Mouse (Mus musculus) midbrain, embryonic 12.5 days (tissue): Measurements from ENCODE around the gene Ctcfl. TPM values are rescaled to one million over a fixed set of nuclear protein-coding genes. Genes with fewer than 3 reads are reported as not detected.
A peak's percentile ranks its signal among the peaks of the same experiment; 100 is the strongest.

Source experiments
- ATAC-seq: fragments of 200-750 bp; cut with Nextera tagmentation; 2 replicates; pipeline ENCODE4 v1.8.0; 2017; ENCODE audit warnings: low read depth, moderate TSS enrichment, moderate library complexity; ENCODE audit not compliant: low FRiP score
- H3K27ac ChIP-seq: fragments of 300-500 bp; sonication (generic); replicated peaks from 2 replicates; pipeline ENCODE4 v1.5.1; 2016; ENCODE audit warnings: mild to moderate bottlenecking
- H3K27me3 ChIP-seq: fragments of 300-500 bp; sonication (generic); 2 replicates; pipeline ENCODE4 v1.6.1; 2016; ENCODE audit warnings: mild to moderate bottlenecking
- H3K36me3 ChIP-seq: fragments of 300-500 bp; sonication (generic); 2 replicates; pipeline ENCODE4 v1.6.1; 2016
- H3K4me1 ChIP-seq: fragments of 300-500 bp; sonication (generic); 2 replicates; pipeline ENCODE4 v1.6.1; 2016
- H3K4me2 ChIP-seq: fragments of 300-500 bp; sonication (generic); replicated peaks from 2 replicates; pipeline ENCODE4 v1.6.1; 2016; ENCODE audit warnings: mild to moderate bottlenecking, moderate library complexity
- H3K4me3 ChIP-seq: fragments of 300-500 bp; sonication (generic); 2 replicates; pipeline ENCODE4 v1.5.1; 2016; ENCODE audit warnings: mild to moderate bottlenecking
- H3K9ac ChIP-seq: fragments of 300-500 bp; sonication (generic); replicated peaks from 2 replicates; pipeline ENCODE4 v1.6.1; 2016; ENCODE audit warnings: mild to moderate bottlenecking, moderate library complexity
- H3K9me3 ChIP-seq: fragments of 300-500 bp; sonication (generic); 2 replicates; pipeline ENCODE4 v1.6.1; 2016; ENCODE audit warnings: mild to moderate bottlenecking
- WGBS: fragments of 180-500 bp; shearing (Covaris S2); methylation state at CpG from one replicate; pipeline ENCODE4 v1.1.7; 2016; 5-methylcytosine and 5-hydroxymethylcytosine counted together
- polyA plus RNA-seq: library from polyadenylated mRNA; unstranded; fragments of >200 nt; fragmentation: Nextera tagmentation; extraction: Ambion mirVana; gene quantifications from 2 replicates; pipeline ENCODE4 v1.2.1, GENCODE M21; 2016

Gene Ctcfl
- polyA plus RNA-seq, 1 experiment from 2014 or later, result not detected

- ATAC-seq, result no peak
- no peak overlapping the region for H3K4me3 ChIP-seq
- H3K36me3 ChIP-seq, result no peaks in the 10 kb centered on the region
- no peaks in the 10 kb centered on the region for H3K9me3 ChIP-seq
- WGBS, result 91% methylated on average over 10 of the region's 10 CpGs
- no peaks in the 10 kb centered on the region for H3K4me1 ChIP-seq
- no peaks in the 10 kb centered on the region for H3K27me3 ChIP-seq
- H3K4me2 ChIP-seq, result no peak overlapping the region
- H3K27ac ChIP-seq, result no peak overlapping the region
- no peak overlapping the region for H3K9ac ChIP-seq
Measured at GRCm38 (mm10) chr2:173155907-173156306, 36.6 kb upstream of the Ctcfl start.

GRCm38 (mm10) chr2:173154962-173155361, 35.6 kb upstream of the Ctcfl start:
- ATAC-seq, result no peak

GRCm38 (mm10) chr2:173154513-173154912, 35.2 kb upstream of the Ctcfl start:
- no peak overlapping the region for H3K9ac ChIP-seq
- no peaks in the 10 kb centered on the region for H3K9me3 ChIP-seq
- no peak overlapping the region for H3K27ac ChIP-seq
- H3K4me1 ChIP-seq, result no peaks in the 10 kb centered on the region
- H3K27me3 ChIP-seq, result no peaks in the 10 kb centered on the region
- no peak overlapping the region for H3K4me3 ChIP-seq
- H3K4me2 ChIP-seq, result no peak overlapping the region
- ATAC-seq, result no peak
- H3K36me3 ChIP-seq, result no peaks in the 10 kb centered on the region
- WGBS, result 90% methylated on average over 13 of the region's 13 CpGs

More at GRCm38 (mm10) chr2:173154962-173155361, 35.6 kb upstream of the Ctcfl start:
- Histone ChIP-seq H3K27me3 (no peaks in the 10 kb centered on the region), H3K4me2 (no peak overlapping the region), H3K9me3 (no peaks in the 10 kb centered on the region), H3K36me3 (no peaks in the 10 kb centered on the region), H3K27ac (no peak overlapping the region), H3K4me3 (no peak overlapping the region), H3K4me1 (no peaks in the 10 kb centered on the region), H3K9ac (no peak overlapping the region)
- 91% methylated on average over 14 of the region's 14 CpGs for WGBS

GRCm38 (mm10) chr2:173153266-173153665, 33.9 kb upstream of the Ctcfl start:
- H3K9me3 ChIP-seq, result no peaks in the 10 kb centered on the region
- no peak overlapping the region for H3K27ac ChIP-seq
- H3K36me3 ChIP-seq, result no peaks in the 10 kb centered on the region
- H3K4me2 ChIP-seq, result no peak overlapping the region
- no peak overlapping the region for H3K4me3 ChIP-seq
- no peak overlapping the region for H3K9ac ChIP-seq
- H3K4me1 ChIP-seq, result no peaks in the 10 kb centered on the region
- 89% methylated on average over 10 of the region's 10 CpGs for WGBS
- no peak for ATAC-seq
- H3K27me3 ChIP-seq, result no peaks in the 10 kb centered on the region

GRCm38 (mm10) chr2:173152436-173153151, 33.3 kb upstream of the Ctcfl start, which contains the start of gene Pck1:
TSS of gene Pck1 (plus strand) at chr2:173153048.
- H3K4me3 ChIP-seq, result no peak within 1 kb of the TSS
- ATAC-seq, result no peak
- H3K9ac ChIP-seq, result no peak within 1 kb of the TSS
- WGBS, result 88% methylated on average over 13 of the region's 13 CpGs
- H3K36me3 ChIP-seq, result no peaks in the 10 kb centered on the region
- H3K27ac ChIP-seq, result no peak within 1 kb of the TSS
- no peaks in the 10 kb centered on the region for H3K4me1 ChIP-seq
- no peaks in the 10 kb centered on the region for H3K27me3 ChIP-seq
- no peaks in the 10 kb centered on the region for H3K9me3 ChIP-seq
- H3K4me2 ChIP-seq, result no peak within 1 kb of the TSS

- Histone ChIP-seq H3K4me2 (no peak overlapping the region), H3K9me3 (no peaks in the 10 kb centered on the region), H3K27ac (no peak overlapping the region), H3K4me1 (no peaks in the 10 kb centered on the region), H3K9ac (no peak overlapping the region), H3K4me3 (no peak overlapping the region), H3K36me3 (no peaks in the 10 kb centered on the region), H3K27me3 (no peaks in the 10 kb centered on the region)
- WGBS, result 85% methylated on average over 7 of the region's 7 CpGs
- no peak for ATAC-seq
Measured at GRCm38 (mm10) chr2:173151784-173152284, 32.5 kb upstream of the Ctcfl start.

GRCm38 (mm10) chr2:173151352-173151751, 32.0 kb upstream of the Ctcfl start:
- no peak for ATAC-seq
- Histone ChIP-seq H3K4me3 (no peak overlapping the region), H3K27me3 (no peaks in the 10 kb centered on the region), H3K4me1 (no peaks in the 10 kb centered on the region), H3K4me2 (no peak overlapping the region), H3K36me3 (no peaks in the 10 kb centered on the region), H3K9me3 (no peaks in the 10 kb centered on the region), H3K9ac (no peak overlapping the region), H3K27ac (no peak overlapping the region)
- 87% methylated on average over 5 of the region's 5 CpGs for WGBS

GRCm38 (mm10) chr2:173148001-173148400, 28.7 kb upstream of the Ctcfl start:
- Histone ChIP-seq H3K9ac (no peak overlapping the region), H3K36me3 (no peaks in the 10 kb centered on the region), H3K4me2 (no peak overlapping the region), H3K27me3 (peaks cover 5% of the 10 kb centered on the region; the same call in 1 of the 2 replicates), H3K9me3 (no peaks in the 10 kb centered on the region), H3K4me1 (no peaks in the 10 kb centered on the region), H3K4me3 (no peak overlapping the region), H3K27ac (no peak overlapping the region)
- 85% methylated on average over 5 of the region's 5 CpGs for WGBS
- ATAC-seq, result no peak

- Histone ChIP-seq H3K9me3 (no peaks in the 10 kb centered on the region), H3K9ac (no peak overlapping the region), H3K27ac (no peak overlapping the region), H3K4me2 (no peak overlapping the region), H3K27me3 (peaks cover 5% of the 10 kb centered on the region; the same call in 1 of the 2 replicates), H3K36me3 (no peaks in the 10 kb centered on the region), H3K4me1 (no peaks in the 10 kb centered on the region), H3K4me3 (no peak overlapping the region)
- ATAC-seq, result no peak
- 82% methylated on average over 6 of the region's 6 CpGs for WGBS
Measured at GRCm38 (mm10) chr2:173146728-173147127, 27.4 kb upstream of the Ctcfl start.

- H3K36me3 ChIP-seq, result no peaks in the 10 kb centered on the region
- no peak overlapping the region for H3K4me3 ChIP-seq
- ATAC-seq, result no peak
- 74% methylated on average over 3 of the region's 3 CpGs for WGBS
- H3K27ac ChIP-seq, result no peak overlapping the region
- peaks cover 10% of the 10 kb centered on the region for H3K27me3 ChIP-seq
- H3K9ac ChIP-seq, result no peak overlapping the region
- H3K9me3 ChIP-seq, result no peaks in the 10 kb centered on the region
- H3K4me2 ChIP-seq, result no peak overlapping the region
- H3K4me1 ChIP-seq, result no peaks in the 10 kb centered on the region
Measured at GRCm38 (mm10) chr2:173145808-173146207, 26.5 kb upstream of the Ctcfl start.

- Histone ChIP-seq H3K9me3 (no peaks in the 10 kb centered on the region), H3K27ac (no peak overlapping the region), H3K4me3 (no peak overlapping the region), H3K27me3 (peaks cover 16% of the 10 kb centered on the region), H3K9ac (no peak overlapping the region), H3K4me2 (no peak overlapping the region), H3K36me3 (no peaks in the 10 kb centered on the region), H3K4me1 (peaks cover 11% of the 10 kb centered on the region)
- 89% methylated on average over 11 of the region's 11 CpGs for WGBS
- no peak for ATAC-seq
Measured at GRCm38 (mm10) chr2:173143611-173144010, 24.3 kb upstream of the Ctcfl start.

- Histone ChIP-seq H3K9me3 (no peaks in the 10 kb centered on the region), H3K9ac (no peak overlapping the region), H3K4me3 (no peak overlapping the region), H3K36me3 (no peaks in the 10 kb centered on the region), H3K27ac (peak overlapping the region; percentile 58), H3K4me1 (peaks cover 15% of the 10 kb centered on the region), H3K27me3 (peaks cover 13% of the 10 kb centered on the region), H3K4me2 (no peak overlapping the region; the same call in 1 of the 2 replicates)
- 39% methylated on average over 15 of the region's 15 CpGs for WGBS
- peak; percentile 85 for ATAC-seq
Measured at GRCm38 (mm10) chr2:173138323-173139239, 19.3 kb upstream of the Ctcfl start.
